Mouse (Mus musculus) layer of hippocampus, postnatal 14 days (tissue): ENCODE data around the gene Mthfsd. TPM values are rescaled to one million over a fixed set of nuclear protein-coding genes. Genes with fewer than 3 reads are reported as not detected.

Experiments
- DNase-seq, 2 experiments: peaks; one replicate each; pipeline ENCODE4 v3.0.0; 2021 to 2022; ENCODE audit warnings: low spot score in 2 of 2, mixed read lengths in 1 of 2
- total RNA-seq, 2 experiments: library from RNA; stranded (reverse); gene quantifications; 2 replicates each; pipeline ENCODE4 v1.2.3; 2021

Mthfsd gene
- total RNA-seq, 2 experiments from 2014 or later = 35.6 to 35.9 TPM

DNA sequence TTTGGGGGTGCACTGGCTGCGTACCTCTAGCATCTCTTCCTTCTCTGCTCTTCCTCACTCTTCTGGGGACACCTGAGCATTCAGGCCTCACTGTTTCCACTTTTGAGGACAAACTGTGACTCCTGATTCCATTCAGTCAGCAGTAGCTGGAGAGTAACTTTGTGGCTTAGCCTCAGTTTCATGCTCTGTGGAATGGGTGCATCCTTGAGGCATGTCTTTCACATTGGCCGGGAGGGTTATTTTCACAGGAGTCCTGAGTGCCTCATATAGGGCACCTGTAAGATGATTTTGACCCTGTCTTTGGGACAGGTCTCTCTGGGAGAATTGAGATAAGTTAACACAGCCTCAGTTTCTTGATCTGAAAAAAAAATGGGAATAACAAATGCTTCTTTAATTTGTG lies 14.9 kb upstream of the Mthfsd start:
- no peak for DNase-seq

- no peak for DNase-seq
Observed at GRCm38 (mm10) chr8:121122368-121122767, 14.2 kb upstream of the Mthfsd start.

DNA sequence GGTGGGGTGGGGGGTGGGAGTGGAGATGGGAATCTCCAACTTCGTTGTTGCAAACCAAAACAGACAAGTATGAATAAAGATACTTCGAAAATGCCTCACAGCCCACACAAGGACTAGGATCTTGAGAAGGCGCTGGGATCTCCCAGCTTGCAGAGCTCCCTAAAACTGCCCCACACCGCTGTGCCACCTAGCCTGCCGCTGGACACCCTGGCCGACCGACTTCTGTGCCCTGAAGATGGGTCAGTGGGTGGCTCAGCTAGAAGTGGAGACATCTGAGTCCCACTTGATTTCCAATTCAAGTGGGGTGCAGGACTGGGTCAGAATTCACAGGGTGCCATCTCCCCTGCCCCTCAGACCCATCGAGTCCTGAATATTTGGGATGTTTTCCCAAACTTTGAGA lies 13.5 kb upstream of the Mthfsd start:
- no peak for DNase-seq

GRCm38 (mm10) chr8:121120456-121121419 lies 12.5 kb upstream of the Mthfsd start:
- DNase-seq = no peak

GRCm38 (mm10) chr8:121119635-121120455 lies 11.7 kb upstream of the Mthfsd start:
- no peak for DNase-seq

- no peak for DNase-seq
Observed at GRCm38 (mm10) chr8:121118634-121119420, 10.6 kb upstream of the Mthfsd start.

DNA sequence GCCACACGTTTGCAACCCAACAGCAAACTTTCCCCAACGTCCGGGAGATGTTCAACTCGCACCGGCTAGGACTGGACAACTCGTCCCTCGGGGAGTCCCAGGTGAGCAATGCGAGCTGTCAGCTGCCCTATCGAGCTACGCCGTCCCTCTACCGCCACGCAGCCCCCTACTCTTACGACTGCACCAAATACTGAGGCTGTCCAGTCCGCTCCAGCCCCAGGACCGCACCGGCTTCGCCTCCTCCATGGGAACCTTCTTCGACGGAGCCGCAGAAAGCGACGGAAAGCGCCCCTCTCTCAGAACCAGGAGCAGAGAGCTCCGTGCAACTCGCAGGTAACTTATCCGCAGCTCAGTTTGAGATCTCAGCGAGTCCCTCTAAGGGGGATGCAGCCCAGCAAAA lies 9.7 kb upstream of the Mthfsd start:
- DNase-seq = no peak

- no peak for DNase-seq
Observed at GRCm38 (mm10) chr8:121117186-121117651, 9.0 kb upstream of the Mthfsd start.

DNA sequence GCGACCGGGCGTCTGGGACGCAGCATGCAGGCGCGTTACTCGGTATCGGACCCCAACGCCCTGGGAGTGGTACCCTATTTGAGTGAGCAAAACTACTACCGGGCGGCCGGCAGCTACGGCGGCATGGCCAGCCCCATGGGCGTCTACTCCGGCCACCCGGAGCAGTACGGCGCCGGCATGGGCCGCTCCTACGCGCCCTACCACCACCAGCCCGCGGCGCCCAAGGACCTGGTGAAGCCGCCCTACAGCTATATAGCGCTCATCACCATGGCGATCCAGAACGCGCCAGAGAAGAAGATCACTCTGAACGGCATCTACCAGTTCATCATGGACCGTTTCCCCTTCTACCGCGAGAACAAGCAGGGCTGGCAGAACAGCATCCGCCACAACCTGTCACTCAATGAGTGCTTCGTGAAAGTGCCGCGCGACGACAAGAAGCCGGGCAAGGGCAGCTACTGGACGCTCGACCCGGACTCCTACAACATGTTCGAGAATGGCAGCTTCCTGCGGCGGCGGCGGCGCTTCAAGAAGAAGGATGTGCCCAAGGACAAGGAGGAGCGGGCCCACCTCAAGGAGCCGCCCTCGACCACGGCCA lies 8.5 kb upstream of the Mthfsd start:
- DNase-seq = no peak

GRCm38 (mm10) chr8:121115948-121116347 lies 7.8 kb upstream of the Mthfsd start, which contains the start of gene Foxc2:
Foxc2 (plus strand) TSS chr8:121116171.
- DNase-seq = peak in 1 of 2 experiments; percentile 73

DNA sequence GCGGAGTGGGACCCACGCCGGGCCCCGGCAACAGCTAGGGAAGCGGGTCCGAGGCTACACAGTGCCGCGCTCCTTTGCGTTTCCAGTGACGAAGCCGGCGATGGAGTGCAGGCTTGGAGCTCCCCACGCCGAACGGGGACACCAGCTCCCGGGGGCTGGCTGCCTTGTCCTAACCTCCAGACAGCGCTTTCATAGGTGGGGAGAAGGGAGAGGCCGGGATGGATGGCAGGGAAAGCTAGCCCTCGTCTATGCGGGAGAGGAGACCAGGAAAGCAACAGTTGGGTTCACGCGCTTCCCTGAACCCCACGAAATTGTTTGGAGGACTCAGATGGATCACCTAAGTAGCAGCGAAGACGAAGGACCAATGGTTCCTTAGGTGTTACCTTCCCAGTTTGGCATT lies 6.9 kb upstream of the Mthfsd start:
- DNase-seq = no peak

- DNase-seq = peak; percentile 96 to 97
Observed at GRCm38 (mm10) chr8:121113261-121113660, 5.1 kb upstream of the Mthfsd start.

- no peak for DNase-seq
Observed at GRCm38 (mm10) chr8:121111145-121111907, 3.1 kb upstream of the Mthfsd start.

DNA sequence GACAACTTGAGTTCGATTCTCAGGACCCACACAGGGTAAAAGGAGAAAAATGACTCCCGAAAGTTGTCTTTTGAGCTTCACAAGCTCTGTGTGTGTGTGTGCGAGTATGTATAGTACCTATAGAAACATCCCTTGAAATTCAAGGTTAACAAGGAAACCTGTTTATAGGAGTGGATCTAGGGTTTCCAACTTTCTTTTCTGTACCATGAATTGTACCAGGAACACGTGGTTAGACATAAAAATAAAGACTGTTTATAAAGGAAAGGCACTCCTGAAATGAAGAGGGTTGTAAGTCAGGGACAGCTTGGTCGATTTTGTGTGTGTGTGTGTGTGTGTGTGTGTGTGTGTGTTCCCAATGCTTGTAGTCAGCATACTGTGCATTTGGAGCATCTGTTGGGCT lies 465 bp upstream of the Mthfsd start:
- no peak for DNase-seq

- DNase-seq = peak; percentile 75 to 78
Observed at GRCm38 (mm10) chr8:121104049-121104818, 4.0 kb downstream of the Mthfsd start.

- no peak for DNase-seq
Observed at GRCm38 (mm10) chr8:121093496-121093895, 14.7 kb downstream of the Mthfsd start.

DNA sequence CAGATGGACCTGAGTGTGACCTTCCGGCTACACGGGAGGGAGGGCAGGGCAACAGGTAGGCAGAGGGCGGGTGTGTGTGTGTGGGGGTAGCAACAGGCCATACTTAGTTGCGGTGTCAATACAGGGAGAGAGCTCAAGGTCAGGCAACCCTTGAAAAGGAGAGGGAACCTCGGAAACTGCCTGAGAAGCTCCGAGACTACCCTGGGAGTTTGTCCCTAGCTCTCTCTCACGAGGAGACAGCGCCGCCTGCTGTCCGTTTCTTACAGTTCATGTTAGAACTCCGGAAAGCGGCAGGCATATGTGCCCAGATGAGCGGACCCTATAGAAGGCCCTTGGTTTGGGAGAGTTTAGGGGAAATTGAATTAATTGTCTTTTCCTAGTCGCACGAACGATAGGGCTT lies 15.6 kb downstream of the Mthfsd start:
- DNase-seq = peak; percentile 78 to 86

- no peak for DNase-seq
Observed at GRCm38 (mm10) chr8:121092141-121092540, 16.1 kb downstream of the Mthfsd start.

- DNase-seq = no peak
Observed at GRCm38 (mm10) chr8:121090716-121091115, 17.5 kb downstream of the Mthfsd start.
